Mouse (Mus musculus) heart, postnatal 14 days (tissue): ENCODE data around the gene Vmn1r115. TPM values are rescaled to one million over a fixed set of nuclear protein-coding genes. Genes with fewer than 3 reads are reported as not detected.
"Not testable (repeated sequence)": the region's sequence is repeated elsewhere in the genome, so short reads cannot be mapped to it uniquely, and the experiment has no call there.

ENCODE experiments used
- DNase-seq, 2 experiments: peaks; one replicate each; pipeline ENCODE4 v3.0.0; 2021 to 2022
- intact Hi-C: fragments of 180-260 bp; cut with DNase I; formaldehyde crosslinking; loops from one replicate; pipeline ENCODE4 v1.15.1; 2025
- long read RNA-seq, 2 experiments: library from polyadenylated mRNA; stranded (forward); transcript quantifications; one replicate each; pipeline ENCODE4 v2.0.0; 2021
- total RNA-seq, 2 experiments: library from RNA; stranded (reverse); gene quantifications; 2 replicates each; pipeline ENCODE4 v1.2.3; 2021

The Vmn1r115 gene
- total RNA-seq, result not detected
- long read RNA-seq, experiment 1, result 0 reads
- long read RNA-seq, experiment 2, result 0 reads

DNA sequence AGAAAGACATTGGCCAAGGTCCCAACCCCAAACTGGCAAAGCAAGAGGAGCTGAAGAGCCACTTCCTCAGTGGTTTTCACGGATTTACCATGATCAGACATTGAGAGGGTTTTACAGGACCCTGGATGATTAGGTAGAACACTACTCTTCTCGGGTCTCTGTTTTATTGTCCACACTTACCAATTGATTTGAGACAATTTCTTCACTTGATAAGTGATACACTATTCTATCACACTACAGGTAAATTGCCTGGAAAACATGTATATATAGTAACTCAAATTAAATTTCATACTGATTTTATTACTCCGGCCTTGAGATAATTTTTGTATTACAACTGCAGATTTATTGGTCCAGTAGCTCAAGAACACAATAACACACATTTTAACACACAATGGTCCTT, at the start of gene Vmn1r115:
Gene Vmn1r115, minus strand, starts transcription at position 101 of the 400 bp plus-strand sequence.
- DNase-seq, intact Hi-C loops: not testable (repeated sequence)

GRCm38 (mm10) chr7:20884021-20884420, 39.2 kb upstream of the Vmn1r115 start, which contains the start of gene Vmn1r117:
Vmn1r117 (minus strand) TSS chr7:20884121.
- intact Hi-C loops, DNase-seq: not testable (repeated sequence)

GRCm38 (mm10) chr7:20871956-20872355, 27.2 kb upstream of the Vmn1r115 start, which contains the start of gene Vmn1r116:
Vmn1r116 (plus strand) TSS chr7:20872256.
- intact Hi-C loops, DNase-seq: not testable (repeated sequence)

- intact Hi-C loops, DNase-seq: not testable (repeated sequence)
Observed at GRCm38 (mm10) chr7:20812086-20812485, 32.7 kb downstream of the Vmn1r115 start, which contains the start of gene Vmn1r114. Vmn1r114 (minus strand) TSS chr7:20812186.

Other genes with a start within 250 kb of the Vmn1r115 start
- gene Gm4513, start 246.0 kb downstream of the Vmn1r115 start, total RNA-seq, result not detected
- gene Vmn1r107, start 176.1 kb downstream of the Vmn1r115 start, total RNA-seq, result not detected
- gene Vmn1r111, start 141.8 kb downstream of the Vmn1r115 start, total RNA-seq, result not detected
- gene Gm10668, start 114.4 kb downstream of the Vmn1r115 start, total RNA-seq, result not detected
- not detected for gene Vmn1r112, start 73.8 kb downstream of the Vmn1r115 start, total RNA-seq
- not detected for gene Vmn1r113, start 57.7 kb downstream of the Vmn1r115 start, total RNA-seq
- not detected for gene Vmn1r114, start 32.8 kb downstream of the Vmn1r115 start, total RNA-seq
- gene Vmn1r116, start 27.3 kb upstream of the Vmn1r115 start, total RNA-seq, result not detected
- not detected for gene Vmn1r117, start 39.1 kb upstream of the Vmn1r115 start, total RNA-seq
- not detected for gene Vmn1r118, start 67.4 kb upstream of the Vmn1r115 start, total RNA-seq
- gene Vmn1r119, start 167.5 kb upstream of the Vmn1r115 start, total RNA-seq, result not detected
- not detected for gene Vmn1r120, start 208.8 kb upstream of the Vmn1r115 start, total RNA-seq